Mouse (Mus musculus) gastrocnemius, adult 2 months (tissue): Measurements from ENCODE around the gene Apex2. TPM values are rescaled to one million over a fixed set of nuclear protein-coding genes. Genes with fewer than 3 reads are reported as not detected.
"Not testable (repeated sequence)": the region's sequence is repeated elsewhere in the genome, so short reads cannot be mapped to it uniquely, and the experiment has no call there.

Source experiments
- DNase-seq: peaks from one replicate; pipeline ENCODE4 v3.0.0; 2022
- H3K27ac ChIP-seq: fragments of 200-600 bp; 2 replicates; pipeline ENCODE4 v1.8.1; 2022; ENCODE audit warnings: mild to moderate bottlenecking
- H3K4me3 ChIP-seq: fragments of 200-600 bp; 2 replicates; pipeline ENCODE4 v1.8.1; 2022; ENCODE audit warnings: mild to moderate bottlenecking, moderate library complexity
- CTCF ChIP-seq: fragments of 200-600 bp; IDR thresholded peaks from 2 replicates; pipeline ENCODE4 v1.8.1; 2022; ENCODE audit warnings: antibody characterized with exemption, mild to moderate bottlenecking, moderate library complexity
- intact Hi-C: fragments of 180-260 bp; cut with DNase I; formaldehyde crosslinking; loops from one replicate; pipeline ENCODE4 v1.15.1; 2025
- total RNA-seq, 2 experiments: library from RNA; stranded (reverse); gene quantifications; 2 replicates each; pipeline ENCODE4 v1.2.3; 2021

Gene Apex2
- total RNA-seq, 2 experiments from 2014 or later = 5.6 to 13.7 TPM

- no peak for TF ChIP-seq CTCF
- DNase-seq = no peak
- Histone ChIP-seq H3K27ac (no peak overlapping the region), H3K4me3 (no peak overlapping the region)
- intact Hi-C loops = no loop called here
Measured at GRCm38 (mm10) chrX:150551986-150552385, 37.7 kb downstream of the Apex2 start.

DNA sequence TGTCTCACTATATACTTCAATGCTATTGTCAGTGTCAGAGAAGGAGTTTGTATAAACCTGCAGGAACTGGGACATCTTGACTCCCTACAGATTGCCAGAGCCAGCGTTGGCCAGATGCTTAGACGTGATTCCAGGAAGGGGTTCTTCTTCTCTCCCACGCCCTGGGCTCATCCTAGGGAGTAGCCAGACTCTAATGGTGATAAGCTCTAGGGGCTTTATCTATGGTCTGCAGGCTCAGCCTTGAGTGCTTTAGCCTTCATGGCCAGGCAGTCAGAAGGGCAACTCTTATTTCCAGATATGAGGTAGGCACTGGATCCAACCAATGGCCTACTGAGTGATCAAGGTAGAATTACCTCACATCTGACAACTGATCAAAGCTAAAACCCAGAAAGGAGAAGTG, 40.0 kb downstream of the Apex2 start:
- no peak for TF ChIP-seq CTCF
- Histone ChIP-seq H3K4me3 (no peak overlapping the region), H3K27ac (no peak overlapping the region)
- DNase-seq = no peak
- intact Hi-C loops = no loop called here

DNA sequence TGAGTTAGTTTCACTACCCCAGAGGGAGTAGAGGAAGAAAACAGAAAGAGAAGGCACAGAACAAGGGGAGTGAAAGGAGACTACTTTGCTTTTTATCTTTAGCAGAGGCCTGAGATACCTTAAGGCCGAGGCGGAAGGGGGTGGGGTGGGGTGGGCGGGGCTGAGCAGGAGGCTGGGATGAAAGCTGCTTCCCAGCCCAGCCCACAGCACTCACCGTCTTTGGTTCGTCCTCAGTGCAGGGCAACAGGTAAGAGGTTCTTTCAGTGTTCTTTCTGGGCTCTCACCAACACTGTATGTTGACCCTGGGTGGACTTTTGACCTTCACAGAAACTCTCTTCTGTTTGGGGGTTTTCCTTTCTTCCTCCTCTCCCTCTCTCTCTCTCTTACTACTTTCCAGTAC, 42.4 kb downstream of the Apex2 start, which contains the start of gene Alas2:
Alas2 (plus strand) TSS at position 137 of the 400 bp plus-strand sequence.
- intact Hi-C loops = no loop called here
- Histone ChIP-seq H3K27ac (no peak within 1 kb of the TSS), H3K4me3 (no peak within 1 kb of the TSS)
- no peak for DNase-seq
- TF ChIP-seq CTCF = no peak

GRCm38 (mm10) chrX:150541684-150542083, 48.0 kb downstream of the Apex2 start:
- H3K27ac ChIP-seq = no peak overlapping the region
- H3K4me3 ChIP-seq = no peak overlapping the region
- intact Hi-C loops = no loop called here
- TF ChIP-seq CTCF = no peak
- no peak for DNase-seq

DNA sequence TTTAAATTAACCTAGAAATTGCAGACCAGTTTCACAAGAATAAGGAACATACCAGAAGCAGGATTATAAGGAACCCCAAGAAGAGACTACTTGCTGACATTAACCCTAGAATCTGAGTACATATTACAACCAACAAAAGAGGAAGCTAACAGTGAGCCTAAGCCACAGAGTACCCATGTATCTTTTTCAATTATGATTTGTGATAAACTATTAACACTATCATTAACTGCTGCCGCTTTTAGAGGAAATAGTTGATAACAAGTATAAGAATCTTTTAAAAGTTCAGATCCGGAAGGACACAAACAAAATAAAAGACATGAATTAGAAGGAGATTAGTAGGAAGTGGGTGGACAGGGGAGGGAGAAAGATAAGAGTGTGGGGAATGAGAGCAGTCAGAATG, 49.6 kb downstream of the Apex2 start:
- H3K4me3 ChIP-seq = no peak overlapping the region
- no peak overlapping the region for H3K27ac ChIP-seq
- TF ChIP-seq CTCF = no peak
- DNase-seq = no peak
- intact Hi-C loops = no loop called here

- Histone ChIP-seq H3K27ac (no peak overlapping the region), H3K4me3 (no peak overlapping the region)
- TF ChIP-seq CTCF = no peak
- intact Hi-C loops = loop anchor here (10.0 kb wide), 1 partner anchor 148 kb away; no protein-coding TSS in a partner anchor
- no peak for DNase-seq
Measured at GRCm38 (mm10) chrX:150516477-150516876, 73.2 kb downstream of the Apex2 start.

DNA sequence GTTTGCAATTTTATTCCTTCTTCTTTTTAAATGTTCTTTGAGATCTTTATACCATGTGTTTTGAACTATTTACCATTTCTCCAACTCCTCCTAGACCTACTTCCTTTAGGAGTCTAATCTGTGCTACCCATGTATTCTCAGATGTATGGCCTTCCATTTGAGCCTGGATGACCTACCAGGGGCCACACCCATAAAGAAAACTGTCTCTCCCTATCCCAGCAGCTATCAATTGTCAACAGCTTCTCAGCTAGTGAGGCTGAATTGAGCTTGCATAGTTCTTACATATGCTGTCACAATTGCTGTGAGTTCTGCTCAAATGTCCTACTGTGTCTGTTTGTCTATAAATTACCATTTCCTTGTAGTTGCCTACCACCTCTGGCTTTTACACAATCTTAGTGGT, 73.7 kb downstream of the Apex2 start:
- Histone ChIP-seq H3K4me3 (no peak overlapping the region), H3K27ac (no peak overlapping the region)
- intact Hi-C loops = loop anchor here (10.0 kb wide), 1 partner anchor 149 kb away; no protein-coding TSS in a partner anchor
- no peak for TF ChIP-seq CTCF
- DNase-seq = no peak

DNA sequence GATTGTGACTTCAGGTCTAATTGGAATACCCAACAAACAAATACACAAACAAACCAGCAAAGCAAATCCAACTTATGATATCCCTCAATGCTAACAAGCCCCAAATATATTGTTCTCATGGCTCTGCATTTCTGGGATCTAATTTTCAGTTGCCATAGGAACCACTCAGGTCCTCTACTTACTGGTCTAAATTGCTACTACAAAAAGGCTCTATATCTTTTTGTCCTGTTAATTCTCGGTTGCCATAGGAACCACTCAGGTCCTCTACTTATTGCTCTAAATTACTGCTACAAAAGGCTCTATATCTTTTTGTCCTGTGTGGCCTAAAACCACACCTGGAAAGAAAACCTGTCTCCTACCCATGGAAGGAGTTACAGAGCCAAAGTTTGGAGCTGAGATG, 75.5 kb downstream of the Apex2 start:
- intact Hi-C loops = loop anchor here (5.0 to 10.0 kb wide), 2 partner anchors 151 to 603 kb away; no protein-coding TSS in a partner anchor
- Histone ChIP-seq H3K27ac (no peak overlapping the region), H3K4me3 (no peak overlapping the region)
- no peak for DNase-seq
- TF ChIP-seq CTCF = no peak

- Histone ChIP-seq H3K4me3 (no peak overlapping the region), H3K27ac (no peak overlapping the region)
- DNase-seq = no peak
- intact Hi-C loops = loop anchor here (5.0 to 10.0 kb wide), 2 partner anchors 154 to 606 kb away; no protein-coding TSS in a partner anchor
- TF ChIP-seq CTCF = no peak
Measured at GRCm38 (mm10) chrX:150511274-150511673, 78.4 kb downstream of the Apex2 start.

GRCm38 (mm10) chrX:150510631-150511030, 79.0 kb downstream of the Apex2 start:
- intact Hi-C loops = loop anchor here (5.0 to 10.0 kb wide), 2 partner anchors 154 to 607 kb away; no protein-coding TSS in a partner anchor
- Histone ChIP-seq H3K4me3 (no peak overlapping the region), H3K27ac (no peak overlapping the region)
- no peak for DNase-seq
- TF ChIP-seq CTCF = peak; percentile 81

GRCm38 (mm10) chrX:150508696-150509095, 81.0 kb downstream of the Apex2 start:
- Histone ChIP-seq H3K4me3 (no peak overlapping the region), H3K27ac (no peak overlapping the region)
- intact Hi-C loops = no loop called here
- DNase-seq = no peak
- no peak for TF ChIP-seq CTCF

DNA sequence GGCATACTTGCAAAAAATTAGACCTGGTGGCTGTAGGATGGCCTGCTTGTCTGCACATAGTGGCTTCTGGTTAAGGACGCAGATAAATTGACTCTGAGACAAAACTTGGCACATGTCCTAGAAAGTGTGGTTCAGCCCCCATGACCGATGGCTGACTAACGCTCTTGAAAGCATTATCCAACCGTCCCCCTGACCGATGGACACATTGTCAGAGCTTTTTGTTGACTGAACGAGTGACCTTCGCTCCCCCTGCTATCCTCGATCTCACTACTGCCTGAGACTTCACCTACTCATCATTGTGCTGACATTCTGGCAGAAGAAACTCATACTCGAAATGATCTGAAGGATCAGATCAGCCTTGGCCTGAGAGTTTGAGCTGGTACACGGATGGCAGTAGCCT, 101.9 kb downstream of the Apex2 start:
- intact Hi-C loops = loop anchor here (10.0 kb wide), 1 partner anchor 177 kb away; no protein-coding TSS in a partner anchor
- H3K4me3 ChIP-seq, H3K27ac ChIP-seq, DNase-seq: not testable (repeated sequence)

GRCm38 (mm10) chrX:150486314-150487030, 103.2 kb downstream of the Apex2 start:
- intact Hi-C loops = loop anchor here (10.0 kb wide), 1 partner anchor 178 kb away; no protein-coding TSS in a partner anchor
- H3K4me3 ChIP-seq = peak overlapping the region; percentile 55
- not testable (repeated sequence) for H3K27ac ChIP-seq, DNase-seq
